Mouse (Mus musculus) heart, postnatal 25 days (tissue): Measurements from ENCODE around the gene Rbm38. TPM values are rescaled to one million over a fixed set of nuclear protein-coding genes. Genes with fewer than 3 reads are reported as not detected.

Experiments
- DNase-seq: peaks from one replicate; pipeline ENCODE4 v3.0.0; 2022; ENCODE audit warnings: low spot score
- intact Hi-C: fragments of 180-260 bp; cut with DNase I; formaldehyde crosslinking; loops from one replicate; pipeline ENCODE4 v1.15.1; 2025
- total RNA-seq, 2 experiments: library from RNA; stranded (reverse); gene quantifications; 2 replicates each; pipeline ENCODE4 v1.2.3; 2021

Gene Rbm38
- total RNA-seq, 2 experiments from 2014 or later, result 167 to 223 TPM

- intact Hi-C loops, result loop anchor here (10.0 kb wide), 1 partner anchor 59 kb away; the partner anchor contains the start of gene Rbm38
- DNase-seq, result no peak
Measured at GRCm38 (mm10) chr2:173083712-173084475, 63.6 kb downstream of the Rbm38 start.

Other genes with a start within 250 kb of the Rbm38 start
- gene Bmp7, start 80.2 kb upstream of the Rbm38 start, total RNA-seq, result 1 to 10 TPM in 1 of 2 experiments, under 1 TPM in 1; 0.83 to 1.6 TPM
- not detected for gene Spo11, start 42.8 kb upstream of the Rbm38 start, total RNA-seq
- 10 to 100 TPM; 24.4 to 25.3 TPM for gene Rae1, start 20.4 kb upstream of the Rbm38 start, total RNA-seq
- gene Ctcfl, start 99.0 kb downstream of the Rbm38 start, total RNA-seq, result under 1 TPM; 0.14 to 0.18 TPM
- 10 to 100 TPM; 10.1 to 16.0 TPM for gene Pck1, start 132.6 kb downstream of the Rbm38 start, total RNA-seq
- gene Zbp1, start 198.4 kb downstream of the Rbm38 start, total RNA-seq, result 1 to 10 TPM in 1 of 2 experiments, under 1 TPM in 1; 0.26 to 1.5 TPM